11 mouse cellular contexts compared by ENCODE assay signal in genomic region chr3:110344846-110345245, GRCm38 (mm10).
DNase-seq lines count a peak whose midpoint lies in the region; ATAC-seq and TF ChIP-seq lines count a peak whose summit lies in the region.
"Had no signal": no experiment of that assay in that cellular context is flagged by ENCODE, and none has a peak within 500 bp of the region (broad histone marks: within the 10 kb centered on the region; RNA-seq: fewer than 3 reads in every experiment).

No protein-coding gene starts in this region.

- intact Hi-C loops in gastrocnemius, adult 2 months (cut with DNase I): no loop called here

- no peak for ATAC-seq in activated CD4-positive, CD25-positive, alpha-beta regulatory T cell, adult 4 months
- ATAC-seq: intestine, embryonic 16.5 days had no signal

- no peak for TF ChIP-seq CTCF in gastrocnemius, adult 2 months (IDR thresholded peaks at IDR 0.05)

- H3K4me3 ChIP-seq in gastrocnemius, adult 2 months: no peak overlapping the region
- H3K4me3 ChIP-seq: embryonic facial prominence, embryonic 12.5 days; heart, embryonic 13.5 days had no signal

- peak; percentile 14 for DNase-seq in gastrocnemius, adult 2 months
- DNase-seq in gastrocnemius, adult 8-10 months (ENCODE audit: low spot score in 2 of 2): no peak
- DNase-seq in ES-CJ7 (ENCODE audit: low read depth, low spot score): peak; percentile 47
- peak; percentile 38 for DNase-seq in cerebellum, adult 9-11 months
- DNase-seq in gastrocnemius, postnatal 25 days: peak; percentile 20
- DNase-seq in ovary, adult 18-20 months (ENCODE audit: low spot score): no peak
- DNase-seq in adrenal gland, postnatal 36 days: no peak

- no peak overlapping the region for H3K27ac ChIP-seq in gastrocnemius, adult 2 months
- H3K27ac ChIP-seq: embryonic facial prominence, embryonic 12.5 days; heart, embryonic 13.5 days had no signal

Comparison
In these comparisons a context has a peak if more than half of its experiments do, and no peak if none do; other contexts are left out.
1. DNase-seq: peak in gastrocnemius, adult 2 months (single experiment), ES-CJ7 (single experiment), cerebellum, adult 9-11 months (single experiment) and gastrocnemius, postnatal 25 days (single experiment); none in gastrocnemius, adult 8-10 months (0 of 2), ovary, adult 18-20 months (single experiment) and adrenal gland, postnatal 36 days (0 of 2).